Mouse (Mus musculus) brown adipose tissue, adult 24 weeks (tissue): Measurements from ENCODE around the gene Mafg. TPM values are rescaled to one million over a fixed set of nuclear protein-coding genes. Genes with fewer than 3 reads are reported as not detected.
A peak's percentile ranks its signal among the peaks of the same experiment; 100 is the strongest.
"Not testable (repeated sequence)": the region's sequence is repeated elsewhere in the genome, so short reads cannot be mapped to it uniquely, and the experiment has no call there.

Experiments
- H3K27ac ChIP-seq: fragments of 200-500 bp; replicated peaks from 2 replicates; pipeline ENCODE4 v1.5.1; 2012; ENCODE audit warnings: low read depth, mild to moderate bottlenecking, low read length
- H3K4me1 ChIP-seq: fragments of 200-500 bp; 2 replicates; pipeline ENCODE4 v1.6.1; 2012; ENCODE audit warnings: low read length, mixed read lengths; ENCODE audit not compliant: control insufficient read depth, insufficient read depth, insufficient read length
- H3K4me3 ChIP-seq: fragments of 200-500 bp; 2 replicates; pipeline ENCODE4 v1.5.1; 2012; ENCODE audit warnings: low read depth, mild to moderate bottlenecking, low read length, moderate library complexity; ENCODE audit not compliant: insufficient read depth
- polyA plus RNA-seq: library from polyadenylated mRNA; stranded (reverse); fragments of >200 nt; gene quantifications from 2 replicates; pipeline ENCODE4 v1.2.4, GENCODE M21; 2012; ENCODE audit not compliant: missing spikeins, insufficient read depth, insufficient read length

The Mafg gene
- polyA plus RNA-seq = 10.4 and 13.3 TPM in 2 replicates

DNA sequence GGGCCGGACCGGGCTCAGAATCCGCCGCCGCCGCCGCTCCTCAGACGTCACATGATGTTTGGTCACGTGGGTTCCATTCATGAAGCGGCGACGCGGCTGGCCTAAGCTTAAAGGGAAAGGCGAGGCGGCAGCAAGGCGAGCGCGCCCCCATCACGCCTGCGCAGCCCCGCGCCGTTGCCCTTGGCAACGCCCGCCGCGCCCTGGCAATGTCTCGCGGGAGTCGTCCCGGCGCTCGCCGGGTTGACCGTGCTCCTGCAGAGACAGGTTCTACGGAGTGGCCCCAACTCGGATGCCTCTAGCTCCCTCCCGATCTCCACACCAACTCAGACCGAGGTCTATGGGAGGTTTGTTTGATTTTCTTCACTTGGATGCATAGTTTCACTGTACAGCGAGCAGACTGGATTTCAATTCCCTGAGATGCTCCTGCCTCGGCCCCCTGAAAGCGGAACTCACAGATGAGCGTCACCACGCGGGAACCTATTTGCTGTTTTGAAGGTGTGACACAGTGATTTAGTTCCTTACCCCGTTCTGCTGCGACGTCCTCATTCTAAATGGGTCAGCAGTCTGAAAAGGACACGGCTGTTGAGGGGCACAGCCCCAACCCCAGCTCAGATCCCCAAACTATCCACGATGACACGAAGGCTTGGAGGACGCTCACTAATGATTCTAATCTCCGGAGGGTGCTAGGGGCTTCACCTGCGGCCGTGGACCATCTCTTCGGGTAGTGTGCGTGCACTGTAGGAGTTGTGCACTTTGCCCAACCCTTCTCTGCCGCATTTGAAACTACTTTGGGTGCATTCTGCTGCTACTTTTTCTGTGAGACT, at the start of gene Mafg:
Gene Mafg, minus strand, starts transcription at position 81 of the 824 bp plus-strand sequence.
- Histone ChIP-seq H3K4me1 (peaks cover 31% of the 10 kb centered on the region), H3K4me3 (peak within 1 kb of the TSS; percentile 97)

DNA sequence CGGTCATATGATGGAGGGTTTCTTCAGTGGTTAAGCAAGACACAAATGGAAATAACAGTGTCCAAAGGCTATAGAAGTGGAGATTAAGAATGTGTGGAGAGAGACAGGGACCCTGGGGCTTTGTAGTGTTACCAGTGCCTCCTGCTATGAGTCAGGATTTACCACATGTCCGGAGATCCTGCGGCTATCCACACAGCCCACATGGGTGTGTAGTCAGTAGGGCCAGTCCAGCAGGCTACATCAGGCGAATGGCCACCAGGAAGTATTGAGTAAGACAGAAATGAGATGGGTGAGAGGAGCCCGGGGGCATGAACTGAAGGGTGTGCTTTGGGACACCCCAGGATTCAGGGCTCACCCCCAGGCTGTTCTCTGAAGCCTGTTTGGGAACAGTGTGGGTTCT, 49.3 kb upstream of the Mafg start:
- Histone ChIP-seq H3K4me1 (no peaks in the 10 kb centered on the region), H3K4me3 (no peak overlapping the region), H3K27ac (no peak overlapping the region)

More for the DNA sequence above, at the start of gene Mafg:
- peak within 1 kb of the TSS; percentile 76 for H3K27ac ChIP-seq

DNA sequence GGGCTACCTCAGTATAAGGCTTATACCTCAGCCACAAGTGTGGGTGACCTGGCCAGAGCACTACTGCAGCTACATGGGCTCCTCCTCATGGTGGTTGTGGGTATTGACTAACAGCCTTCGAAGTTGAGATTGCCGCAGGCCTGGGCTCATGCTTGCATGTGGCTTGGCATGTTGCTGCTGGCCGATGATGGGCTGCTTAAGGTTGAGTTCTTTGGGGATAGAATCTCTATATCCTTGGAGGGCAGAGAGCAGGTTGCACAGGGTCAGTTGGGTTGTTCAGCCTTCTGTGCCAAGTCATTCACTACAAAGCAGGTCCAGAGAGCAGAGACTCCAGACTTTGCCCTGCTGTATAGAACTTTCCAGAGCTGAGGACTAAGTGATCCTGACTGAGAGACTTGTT, 46.5 kb upstream of the Mafg start:
- H3K4me1 ChIP-seq = no peaks in the 10 kb centered on the region
- no peak overlapping the region for H3K27ac ChIP-seq
- no peak overlapping the region for H3K4me3 ChIP-seq

DNA sequence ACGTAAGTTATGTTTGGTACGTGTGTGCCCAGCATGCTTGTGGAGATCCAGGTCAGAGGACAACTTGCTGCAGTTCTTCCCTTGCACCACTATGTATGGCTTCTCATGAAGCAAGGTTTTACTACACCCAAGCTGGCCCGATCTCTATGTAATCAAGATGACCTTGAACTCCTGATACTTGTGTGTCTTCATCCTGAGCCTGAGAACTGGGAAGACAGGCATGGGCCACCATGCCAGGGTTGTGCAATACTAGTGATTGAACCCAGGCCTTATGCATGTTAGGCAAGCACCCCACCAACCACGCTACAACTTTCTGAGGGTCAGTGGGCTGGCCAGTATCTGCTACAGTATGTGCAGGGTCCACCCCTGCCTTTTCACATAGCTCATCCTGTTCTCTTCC, 43.6 kb upstream of the Mafg start:
- H3K4me1 ChIP-seq = peaks cover 3% of the 10 kb centered on the region; the same call in 1 of the 2 replicates
- no peak overlapping the region for H3K4me3 ChIP-seq
- no peak overlapping the region for H3K27ac ChIP-seq

DNA sequence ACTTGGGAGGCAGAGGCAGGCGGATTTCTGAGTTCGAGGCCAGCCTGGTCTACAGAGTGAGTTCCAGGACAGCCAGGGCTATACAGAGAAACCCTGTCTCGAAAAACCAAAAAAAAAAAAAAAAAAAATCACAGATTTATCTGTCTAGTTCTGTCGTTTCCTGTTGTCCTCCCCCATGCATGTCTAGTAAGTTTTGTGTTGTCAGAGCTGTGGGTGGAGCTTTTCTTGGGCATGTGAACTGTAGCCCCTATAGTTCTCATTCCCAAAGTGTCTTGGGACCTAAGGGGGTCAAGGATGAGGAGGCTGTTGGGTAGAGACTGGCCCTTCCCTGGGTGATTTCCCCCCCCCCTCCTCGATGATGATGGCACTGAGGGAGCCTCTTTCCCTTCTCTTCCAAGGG, 42.5 kb upstream of the Mafg start:
- H3K4me3 ChIP-seq, H3K27ac ChIP-seq, H3K4me1 ChIP-seq: not testable (repeated sequence)

DNA sequence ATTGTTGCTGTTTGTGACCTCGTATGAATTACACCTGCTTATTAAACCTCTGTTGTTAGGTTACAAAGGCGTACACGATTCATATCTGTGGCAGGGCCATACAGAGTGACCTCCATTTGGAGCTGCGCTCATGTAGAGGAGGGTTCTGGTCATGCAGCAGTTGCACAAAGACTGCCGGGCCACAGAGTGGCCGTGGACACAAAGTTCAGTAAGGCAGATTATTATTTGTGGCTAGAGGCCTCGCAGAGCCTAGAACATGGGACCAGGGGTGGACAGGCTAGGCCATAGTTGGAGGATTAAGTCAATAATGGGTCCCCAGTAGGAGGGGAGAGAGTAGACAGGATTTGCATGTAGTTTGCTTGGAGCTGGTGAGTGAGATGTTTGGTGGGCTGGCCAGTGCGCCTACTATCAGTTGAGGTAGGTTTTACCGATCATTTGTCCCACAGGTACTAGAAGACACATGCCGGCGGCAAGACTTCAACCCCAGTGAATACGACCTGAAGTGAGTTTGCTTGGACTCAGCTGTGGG, 40.3 kb upstream of the Mafg start:
- Histone ChIP-seq H3K4me3 (peak overlapping the region; percentile 79), H3K27ac (peak overlapping the region; percentile 59), H3K4me1 (peaks cover 3% of the 10 kb centered on the region; the same call in 1 of the 2 replicates)

DNA sequence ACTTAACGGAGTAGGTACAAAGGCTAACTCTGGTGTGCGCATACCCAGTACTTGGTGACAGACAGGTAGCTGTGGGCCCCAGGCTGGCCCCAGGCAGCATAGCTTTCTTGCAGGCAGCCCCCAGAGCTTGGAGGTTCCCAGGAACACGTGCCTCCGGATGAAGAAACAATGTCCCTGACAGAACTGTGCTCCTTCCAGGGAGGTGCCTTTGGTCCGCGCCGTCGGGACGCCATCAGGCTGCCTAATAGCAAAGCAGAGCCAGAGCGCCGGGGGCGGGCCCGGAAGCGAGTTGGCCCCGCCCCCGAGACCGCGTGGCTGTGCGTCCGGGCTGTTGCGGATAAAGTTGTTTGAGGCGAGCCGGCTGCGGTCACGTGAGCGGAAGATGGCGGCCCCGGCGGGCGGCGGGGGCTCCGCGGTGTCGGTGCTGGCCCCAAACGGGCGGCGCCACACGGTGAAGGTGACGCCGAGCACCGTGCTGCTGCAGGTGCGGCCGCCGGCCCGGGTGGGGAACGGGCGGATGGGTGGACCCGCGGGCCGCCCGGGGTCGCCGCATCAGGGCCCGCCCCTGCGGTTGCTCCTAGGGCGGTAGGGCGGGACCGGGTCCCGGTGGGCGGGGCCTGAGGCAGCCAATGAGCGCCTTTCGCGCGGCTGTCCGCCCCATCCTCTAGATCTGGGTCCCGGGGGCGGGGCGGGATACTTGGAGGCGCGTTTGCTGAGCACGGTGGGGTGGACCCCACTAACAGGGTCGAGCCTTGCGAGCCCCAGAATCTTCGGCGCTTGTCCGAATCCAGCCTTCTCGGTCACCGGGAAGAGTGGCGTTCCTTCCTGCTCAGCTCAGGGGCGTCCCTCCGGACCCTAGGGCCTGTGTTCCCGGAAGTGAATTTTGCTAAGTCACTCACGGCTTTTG, 39.5 kb upstream of the Mafg start, which contains the start of gene Aspscr1:
Gene Aspscr1, plus strand, starts transcription at position 287 of the 907 bp plus-strand sequence.
- peaks cover 3% of the 10 kb centered on the region; the same call in 1 of the 2 replicates for H3K4me1 ChIP-seq

DNA sequence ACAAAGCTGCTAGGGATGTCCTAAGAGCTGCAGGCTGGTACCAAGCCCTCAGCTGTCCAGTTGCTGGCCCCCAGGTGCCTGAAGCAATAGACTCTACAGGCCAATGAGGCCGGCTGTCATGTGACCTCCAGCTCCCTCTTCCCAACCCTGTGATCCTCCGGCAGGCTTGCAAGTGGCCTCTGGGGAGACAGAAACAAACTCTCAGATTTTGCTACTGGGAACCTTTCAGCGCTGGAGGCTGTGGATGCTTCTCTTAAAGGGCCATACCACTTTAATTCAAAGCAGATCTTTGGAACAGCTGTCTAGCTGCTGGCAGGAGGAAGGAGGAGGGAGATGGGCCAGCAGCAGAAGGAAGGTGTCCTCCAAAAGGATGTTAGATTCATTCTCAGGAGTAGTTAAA, 33.2 kb upstream of the Mafg start:
- no peak overlapping the region for H3K27ac ChIP-seq
- H3K4me3 ChIP-seq = no peak overlapping the region
- H3K4me1 ChIP-seq = no peaks in the 10 kb centered on the region

More for the DNA sequence above, 39.5 kb upstream of the Mafg start, which contains the start of gene Aspscr1:
- Histone ChIP-seq H3K4me3 (peak within 1 kb of the TSS; percentile 79), H3K27ac (peak within 1 kb of the TSS; percentile 82)

DNA sequence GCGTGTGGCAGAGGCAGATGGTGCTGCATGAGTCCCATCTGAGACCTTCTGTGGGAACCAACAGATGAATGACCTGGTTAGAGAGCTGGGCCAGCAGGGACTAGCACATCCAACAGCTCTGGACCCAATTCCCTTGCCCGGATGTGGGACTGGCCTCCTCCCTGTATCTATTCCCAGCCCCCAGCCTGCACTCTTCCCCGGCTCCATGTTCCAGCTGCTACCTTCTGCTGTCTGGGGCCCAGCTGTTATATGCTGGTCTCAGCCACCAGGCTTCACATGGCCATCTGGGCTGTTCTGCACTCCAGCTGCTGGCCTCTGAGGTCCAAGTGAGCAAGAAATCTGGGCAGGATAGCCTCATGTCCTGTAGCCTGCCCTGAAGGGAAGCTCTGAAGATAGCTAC, 32.0 kb upstream of the Mafg start:
- no peak overlapping the region for H3K27ac ChIP-seq
- H3K4me1 ChIP-seq = no peaks in the 10 kb centered on the region
- no peak overlapping the region for H3K4me3 ChIP-seq

DNA sequence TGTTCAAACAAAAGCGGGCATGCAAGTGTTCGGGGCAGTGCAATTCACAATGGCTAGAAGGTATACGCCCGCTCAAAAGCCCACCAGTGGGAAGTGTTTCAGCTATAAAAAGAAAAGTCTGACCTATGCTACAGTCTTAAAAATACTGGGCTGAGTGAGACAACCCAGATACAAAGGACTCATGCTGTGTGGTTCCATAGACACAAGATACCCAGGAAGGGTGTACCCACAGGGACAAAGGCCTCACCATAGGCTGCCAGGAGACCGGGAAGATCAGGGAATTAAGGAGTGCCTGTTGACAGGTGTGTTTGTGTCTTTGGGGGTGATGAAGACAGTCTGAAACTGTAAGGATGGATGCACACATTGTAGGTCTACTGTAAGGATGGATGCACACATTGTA, 30.3 kb upstream of the Mafg start:
- Histone ChIP-seq H3K4me3 (no peak overlapping the region), H3K4me1 (peaks cover 3% of the 10 kb centered on the region; the same call in 1 of the 2 replicates), H3K27ac (no peak overlapping the region)

DNA sequence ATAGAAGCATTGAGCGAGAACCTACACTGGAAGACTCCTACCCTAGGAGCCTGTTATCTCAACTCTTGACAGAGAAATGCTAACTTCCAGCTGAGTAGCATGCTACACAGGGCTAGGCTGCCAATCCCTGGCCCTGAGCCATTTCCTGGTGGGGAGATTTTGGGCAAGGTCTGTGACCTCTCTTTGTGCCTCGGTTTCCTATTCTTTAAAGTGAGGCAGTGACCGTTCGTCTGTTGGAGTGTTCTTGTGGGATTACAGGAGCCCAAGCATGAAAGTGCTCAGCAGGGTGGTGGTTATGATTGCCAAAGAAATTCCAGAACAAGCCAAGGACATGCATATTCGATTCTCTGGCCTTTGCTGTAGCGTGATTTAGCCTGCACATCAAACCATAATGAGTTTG, 29.4 kb upstream of the Mafg start:
- Histone ChIP-seq H3K4me3 (no peak overlapping the region), H3K27ac (no peak overlapping the region), H3K4me1 (peaks cover 3% of the 10 kb centered on the region; the same call in 1 of the 2 replicates)

DNA sequence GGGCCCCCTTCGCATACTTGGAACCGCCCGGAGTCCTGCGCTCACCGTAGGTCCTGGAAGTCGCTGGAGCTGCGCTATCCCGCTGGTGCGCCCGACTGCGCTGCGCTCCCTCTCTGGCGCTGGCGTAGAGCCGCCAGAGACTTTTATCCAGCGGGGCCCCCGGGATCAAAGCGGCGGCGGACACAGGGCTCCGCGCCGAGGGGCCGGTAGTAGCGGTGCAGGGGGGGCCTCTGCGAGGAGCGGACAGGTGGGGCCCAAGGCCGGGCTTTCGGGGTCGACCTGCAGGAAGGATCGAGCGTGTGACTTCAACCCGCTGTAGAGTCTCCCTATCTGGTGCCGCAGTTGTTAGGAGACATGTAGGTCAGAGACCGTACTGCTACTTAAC, 27.7 kb upstream of the Mafg start, which contains the start of gene Notum:
Gene Notum, minus strand, starts transcription at position 100 of the 385 bp plus-strand sequence.
- H3K27ac ChIP-seq = no peak within 1 kb of the TSS
- peak within 1 kb of the TSS; percentile 53 for H3K4me3 ChIP-seq
- H3K4me1 ChIP-seq = peaks cover 3% of the 10 kb centered on the region; the same call in 1 of the 2 replicates

DNA sequence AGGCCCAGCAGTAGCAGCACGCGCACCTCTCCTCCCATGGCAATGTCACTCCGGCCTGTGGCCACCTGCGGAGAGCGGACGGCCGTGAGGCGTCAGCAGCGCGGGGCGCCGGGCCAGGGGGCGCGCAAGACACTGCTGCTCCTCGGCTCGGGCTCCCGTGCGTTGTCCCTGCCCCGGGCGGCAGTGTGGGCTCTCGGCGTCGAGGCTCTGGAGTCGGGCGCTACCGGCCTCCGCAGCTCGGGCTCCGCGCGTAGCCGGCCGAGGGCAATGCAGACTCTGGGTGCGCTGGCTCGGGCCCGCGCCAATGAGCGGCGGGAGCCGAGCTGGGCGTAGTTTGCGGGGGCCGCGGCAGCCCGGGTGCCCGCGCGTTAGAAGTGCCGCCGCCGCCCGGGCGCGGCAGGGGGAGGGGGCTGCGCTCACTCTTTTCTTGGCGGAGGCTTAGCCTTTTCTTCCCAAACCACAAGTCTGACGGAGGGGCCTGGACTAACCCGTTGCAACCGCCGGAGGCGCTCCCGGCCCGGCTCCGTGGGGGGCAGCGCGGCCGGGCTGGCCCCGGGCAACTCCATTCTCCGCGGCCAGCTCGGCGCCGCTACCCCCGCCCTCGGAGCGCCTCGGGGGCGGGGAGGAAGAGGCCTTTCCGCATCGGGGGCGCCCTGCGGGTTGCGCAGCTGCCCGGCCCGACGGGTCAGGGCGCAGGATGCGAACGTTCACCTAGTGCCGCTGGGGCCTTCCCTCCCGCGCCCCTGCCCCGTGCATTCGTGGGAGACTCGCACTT, 27.1 kb upstream of the Mafg start:
- H3K27ac ChIP-seq = no peak overlapping the region
- peak overlapping the region; percentile 53 for H3K4me3 ChIP-seq
- peaks cover 3% of the 10 kb centered on the region; the same call in 1 of the 2 replicates for H3K4me1 ChIP-seq
